Mouse (Mus musculus): Measurements from ENCODE around the gene Ankrd13b. TPM values are rescaled to one million over a fixed set of nuclear protein-coding genes. Genes with fewer than 3 reads are reported as not detected.

Ankrd13b gene
- 15.2 TPM for total RNA-seq (2023)

DNA sequence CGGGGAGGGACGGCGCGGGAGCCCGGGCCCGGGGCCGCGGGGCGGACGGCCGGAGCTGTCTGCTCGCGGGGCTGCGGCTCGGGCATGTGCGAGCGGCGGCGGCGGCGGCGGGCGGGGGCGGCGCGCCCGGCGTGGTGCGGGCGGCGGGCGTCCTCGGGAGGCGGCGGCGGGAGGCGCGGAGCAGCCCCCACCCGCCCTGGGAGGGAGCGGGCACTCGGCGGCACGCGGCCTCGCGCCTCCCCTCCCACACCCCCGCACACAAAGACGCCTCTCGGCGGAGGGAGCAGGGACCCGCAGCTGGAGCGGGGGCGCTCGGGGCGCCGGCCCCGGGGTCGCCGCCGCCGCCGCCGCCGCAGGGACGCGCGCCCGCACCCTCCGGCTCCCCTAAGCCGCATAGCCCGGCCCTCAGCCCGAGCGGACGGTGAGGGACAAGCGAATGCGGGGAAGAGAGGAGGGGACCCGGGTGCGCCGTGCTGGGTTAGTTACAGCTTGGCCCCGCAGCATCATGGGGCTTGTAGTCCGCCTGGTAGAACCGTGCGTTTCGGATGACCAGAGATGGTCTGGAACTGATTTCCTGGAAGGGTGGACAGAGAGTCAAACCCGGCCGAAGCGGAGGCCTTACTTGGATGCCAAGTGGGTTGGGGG lies at the start of gene Ankrd13b:
Gene Ankrd13b, minus strand, starts transcription at position 88 of the 645 bp plus-strand sequence.

DNA sequence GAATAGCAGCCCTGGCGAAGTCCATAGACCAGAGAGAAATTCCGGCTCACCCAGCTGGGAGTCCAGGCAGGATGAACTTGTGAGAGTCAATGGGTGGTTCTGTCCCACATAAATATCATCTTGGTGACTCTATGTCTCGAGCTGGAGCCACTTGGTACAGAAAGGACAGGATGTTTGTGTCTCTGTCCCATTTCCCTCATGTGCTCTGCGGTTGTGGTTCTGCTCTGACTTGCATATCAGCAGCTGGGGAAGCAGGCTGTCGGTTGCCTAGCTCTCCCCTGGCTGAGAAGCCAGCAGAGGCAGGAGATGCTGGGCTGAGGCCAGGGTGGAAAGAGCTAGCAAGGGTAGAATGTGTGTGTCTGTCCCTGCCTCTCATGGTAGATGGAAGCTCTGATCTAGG lies 29.6 kb upstream of the Ankrd13b start, which contains the start of gene Gm10392:
Gene Gm10392, minus strand, starts transcription at position 156 of the 400 bp plus-strand sequence.

GRCm38 (mm10) chr11:77515637-77516552 lies 26.4 kb upstream of the Ankrd13b start, which contains the start of gene Trp53i13:
Trp53i13 (minus strand) TSS chr11:77515980.

GRCm38 (mm10) chr11:77514832-77515636 lies 25.6 kb upstream of the Ankrd13b start, which contains the start of gene Abhd15:
Abhd15 (plus strand) TSS chr11:77515121.

DNA sequence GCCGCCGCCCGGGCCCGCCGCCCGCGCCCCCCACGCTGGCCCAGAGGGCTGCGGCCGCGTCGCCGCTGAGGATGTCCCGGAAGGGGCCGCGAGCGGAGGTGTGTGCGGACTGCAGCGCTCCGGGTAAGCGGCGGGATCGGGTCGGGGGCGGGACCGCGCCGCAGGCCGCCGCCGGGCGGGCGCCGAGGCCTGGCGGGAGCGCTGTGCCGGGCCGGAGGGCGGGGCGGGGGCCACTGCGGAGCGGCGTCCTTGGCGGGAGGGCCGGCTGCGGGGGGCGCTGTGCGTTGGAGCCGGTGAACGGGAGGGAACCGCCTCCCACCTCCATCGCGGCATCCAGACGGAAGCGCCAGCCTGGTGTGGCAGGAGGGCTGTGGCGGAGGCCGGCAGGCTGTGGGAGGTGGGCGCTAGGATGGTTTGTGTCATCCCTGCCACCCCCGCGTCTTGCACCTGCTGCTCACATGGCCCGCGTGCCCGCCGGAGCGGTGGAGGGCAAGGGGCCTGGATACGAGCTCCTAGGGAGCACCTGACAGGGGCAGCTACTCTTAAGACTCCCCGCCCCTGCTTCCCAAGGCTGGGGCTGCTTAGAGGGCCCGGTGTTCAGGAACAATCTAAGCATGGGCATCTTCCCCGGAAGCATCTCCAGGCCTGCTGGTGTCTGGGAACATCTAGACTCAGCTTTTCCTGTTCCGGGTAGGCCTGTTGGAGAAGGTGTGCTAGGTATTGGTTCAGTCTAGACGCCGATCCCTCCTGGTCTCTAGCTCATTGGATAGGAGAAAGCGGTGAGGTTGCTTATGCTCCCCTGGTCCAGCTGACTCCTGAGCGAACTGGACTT lies 4.2 kb upstream of the Ankrd13b start, which contains the start of gene Git1:
Gene Git1, plus strand, starts transcription at position 51 of the 832 bp plus-strand sequence.

DNA sequence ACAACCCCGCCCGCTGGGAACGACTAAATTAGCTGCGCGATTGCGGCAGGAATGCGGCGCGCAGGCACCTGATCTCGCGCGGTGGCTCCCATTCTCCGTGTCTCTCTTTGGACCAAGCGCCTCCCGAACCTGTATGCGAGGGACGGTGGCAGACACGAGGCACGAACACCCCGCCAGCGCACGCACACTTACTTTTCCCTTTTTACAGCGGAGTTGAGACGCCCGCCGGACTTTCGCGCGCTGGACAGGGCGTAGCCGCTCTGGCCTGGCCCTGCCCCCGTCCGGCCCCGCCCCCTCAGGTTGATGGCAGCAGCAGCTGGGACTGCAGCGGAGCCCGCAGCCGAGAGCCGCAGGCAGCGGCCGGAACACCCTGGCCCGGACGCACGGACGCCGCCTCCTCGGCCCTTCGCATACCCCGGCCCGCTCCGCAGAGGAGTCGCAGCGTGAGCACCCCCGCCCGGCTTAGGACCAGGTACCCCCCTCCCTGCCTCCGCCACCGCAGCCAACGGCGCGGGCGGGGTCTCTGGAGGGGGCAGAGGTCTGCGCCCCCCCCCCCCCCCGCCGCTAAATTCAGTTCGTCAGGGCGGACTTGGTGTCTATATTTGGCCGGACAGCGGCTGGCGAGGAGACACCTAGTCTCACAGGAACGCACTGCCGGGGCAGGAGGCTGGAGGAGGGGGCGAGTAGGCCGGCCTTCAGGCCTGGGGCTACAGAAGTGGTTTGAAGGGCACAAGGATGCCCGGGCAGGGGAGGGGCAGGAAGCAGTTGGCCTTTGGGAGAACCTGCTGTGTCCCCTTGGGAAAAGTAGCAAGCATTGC lies 27.0 kb downstream of the Ankrd13b start, which contains the start of gene Coro6:
Gene Coro6, plus strand, starts transcription at position 129 of the 818 bp plus-strand sequence.

Other genes with a start within 250 kb of the Ankrd13b start
- gene Coro6, start 27.3 kb downstream of the Ankrd13b start, total RNA-seq (2023): 1.3 TPM
- 43.5 TPM for gene Git1, start 3.9 kb upstream of the Ankrd13b start, total RNA-seq (2023)
- gene Abhd15, start 25.4 kb upstream of the Ankrd13b start, total RNA-seq (2023): 14.1 TPM
- 25.9 TPM for gene Trp53i13, start 26.3 kb upstream of the Ankrd13b start, total RNA-seq (2023)
- 3.8 TPM for gene Gm10392, start 29.5 kb upstream of the Ankrd13b start, total RNA-seq (2023)
- 38.9 TPM for gene Taok1, start 118.1 kb upstream of the Ankrd13b start, total RNA-seq (2023)
- 132 TPM for gene Nufip2, start 196.5 kb upstream of the Ankrd13b start, total RNA-seq (2023)
- gene Cryba1, start 235.6 kb upstream of the Ankrd13b start, total RNA-seq (2023): not detected

Measured in CD8-positive naive resting alpha-beta T cell, adult 57 days (primary cell).